Mouse (Mus musculus): ENCODE measurements around the gene Igfbp2.
A peak's percentile ranks its signal among the peaks of the same experiment; 100 is the strongest.

The Igfbp2 gene

DNA sequence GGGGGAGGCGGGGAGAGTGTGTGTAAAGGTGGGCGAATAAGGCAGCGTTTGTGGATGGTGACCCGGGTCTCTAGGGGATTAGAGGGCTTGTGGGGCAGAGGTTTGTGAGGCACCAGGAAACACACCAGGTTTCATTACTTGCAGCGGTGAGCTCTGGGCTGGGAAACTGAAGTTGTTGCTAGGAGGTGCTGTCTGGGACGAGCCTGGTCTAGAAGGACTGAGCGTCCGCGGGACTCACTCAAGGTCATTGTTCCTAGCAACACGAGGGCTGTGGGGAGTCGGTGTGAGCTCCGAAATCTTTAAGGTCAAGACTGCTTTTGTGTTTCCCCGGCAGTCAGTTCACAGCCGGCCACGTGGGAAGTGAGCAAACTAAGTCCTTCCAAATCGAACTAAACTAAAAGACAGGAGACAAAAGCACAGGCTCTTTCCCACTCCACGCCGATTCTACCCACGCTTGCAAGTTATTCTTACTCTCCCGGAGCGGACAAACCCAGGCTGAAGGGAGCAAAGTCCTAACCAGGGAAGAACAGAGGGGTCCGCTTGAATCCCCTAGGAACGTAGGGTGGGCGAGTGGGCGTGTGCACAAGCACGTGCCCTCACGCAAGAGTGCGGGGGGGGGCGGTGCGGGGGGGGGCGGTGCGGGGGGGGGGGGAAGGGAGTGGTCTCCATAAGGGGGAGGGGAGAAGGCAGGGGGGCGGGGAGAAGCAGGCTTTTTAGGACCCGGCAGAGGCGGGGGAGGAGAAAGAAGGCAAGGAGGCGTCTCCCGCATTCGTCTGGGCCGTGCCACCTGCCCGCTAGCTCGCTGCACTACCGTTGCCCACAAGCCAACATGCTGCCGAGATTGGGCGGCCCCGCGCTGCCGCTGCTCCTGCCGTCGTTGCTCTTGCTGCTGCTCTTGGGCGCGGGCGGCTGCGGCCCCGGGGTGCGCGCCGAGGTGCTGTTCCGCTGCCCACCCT is at the start of gene Igfbp2:
TSS of gene Igfbp2 (plus strand) at position 753 of the 956 bp plus-strand sequence.
- peak; percentile 97 for DNase-seq (ENCODE audit: low read depth, low spot score)

DNA sequence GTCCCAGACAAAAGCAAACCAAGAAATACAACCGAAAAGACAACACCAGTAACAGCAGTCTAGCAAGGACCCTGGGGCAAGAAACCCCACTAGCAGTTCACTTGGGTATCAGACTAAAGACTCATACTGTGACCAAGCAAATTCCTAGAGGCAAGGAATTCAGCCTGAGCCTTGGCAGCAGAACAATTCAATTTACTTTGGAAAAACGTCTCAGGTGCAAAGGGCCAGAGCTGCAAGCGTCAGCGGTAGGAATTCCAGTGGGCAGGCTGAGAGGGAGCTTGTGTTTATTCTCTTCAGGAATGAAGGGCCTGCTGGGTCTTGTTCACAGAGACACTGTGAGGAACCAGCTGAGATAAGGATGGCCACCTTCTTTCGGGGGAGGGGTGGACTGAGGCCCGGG is 45.5 kb upstream of the Igfbp2 start:
- peak; percentile 90 for DNase-seq (ENCODE audit: low read depth, low spot score)

DNA sequence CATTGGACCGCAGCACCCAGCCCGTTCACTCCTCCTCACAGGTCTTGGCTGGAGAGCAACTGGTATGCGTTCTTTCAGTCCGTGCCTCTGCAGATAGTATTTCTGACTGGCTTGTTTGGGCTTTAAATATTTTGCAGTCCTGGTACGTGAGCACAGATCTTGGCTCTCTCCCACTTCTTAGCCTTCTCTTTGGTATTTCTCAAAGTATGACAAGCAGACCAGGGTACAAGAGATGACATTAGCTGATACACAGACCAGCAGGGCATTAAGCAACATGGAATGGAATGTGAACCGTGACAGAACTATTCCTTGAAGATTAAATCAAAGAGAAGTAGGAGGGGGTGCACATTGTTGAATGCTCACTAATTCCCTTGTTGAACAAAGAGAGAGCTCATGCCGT is 43.6 kb upstream of the Igfbp2 start:
- no peak for DNase-seq (ENCODE audit: low read depth, low spot score)

DNA sequence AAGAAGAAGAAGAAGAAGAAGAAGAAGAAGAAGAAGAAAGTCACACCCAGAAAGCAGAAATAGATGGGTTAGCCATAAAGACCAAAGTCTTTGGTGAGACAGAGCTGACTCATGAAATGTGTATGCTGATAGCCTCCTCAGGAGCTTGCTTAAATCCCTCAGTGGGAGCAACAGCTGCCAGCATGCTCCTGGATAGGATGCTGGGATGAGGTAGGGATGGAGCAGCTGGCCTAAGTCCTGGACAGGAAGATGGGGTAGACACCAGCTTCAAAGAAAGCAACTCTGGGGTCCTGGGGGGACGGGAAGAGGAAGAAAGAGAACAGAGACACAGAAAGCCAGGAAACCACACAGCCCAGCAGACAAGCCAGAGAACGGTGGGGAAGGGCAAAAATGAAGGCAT is 41.0 kb upstream of the Igfbp2 start:
- DNase-seq (ENCODE audit: low read depth, low spot score) = no peak

DNA sequence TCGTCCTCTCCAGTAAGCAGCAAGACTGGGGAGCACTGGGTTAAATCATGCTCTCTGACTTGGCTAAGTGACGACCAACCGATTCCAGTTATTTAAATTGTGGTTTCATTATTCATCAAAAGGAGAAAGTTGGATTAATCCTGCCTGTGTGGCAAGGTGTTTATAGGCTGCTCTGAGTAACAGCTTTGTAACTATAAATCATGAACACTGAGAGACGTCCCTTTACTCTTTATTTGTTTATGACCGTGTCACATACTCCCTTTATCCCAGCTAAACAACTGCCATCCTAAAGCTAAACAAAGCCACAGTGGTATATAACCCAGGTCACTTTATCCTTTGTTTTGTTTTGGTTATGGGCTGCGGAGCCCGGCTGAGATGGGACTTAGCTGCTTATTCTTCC is 40.3 kb upstream of the Igfbp2 start:
- no peak for DNase-seq (ENCODE audit: low read depth, low spot score)

DNA sequence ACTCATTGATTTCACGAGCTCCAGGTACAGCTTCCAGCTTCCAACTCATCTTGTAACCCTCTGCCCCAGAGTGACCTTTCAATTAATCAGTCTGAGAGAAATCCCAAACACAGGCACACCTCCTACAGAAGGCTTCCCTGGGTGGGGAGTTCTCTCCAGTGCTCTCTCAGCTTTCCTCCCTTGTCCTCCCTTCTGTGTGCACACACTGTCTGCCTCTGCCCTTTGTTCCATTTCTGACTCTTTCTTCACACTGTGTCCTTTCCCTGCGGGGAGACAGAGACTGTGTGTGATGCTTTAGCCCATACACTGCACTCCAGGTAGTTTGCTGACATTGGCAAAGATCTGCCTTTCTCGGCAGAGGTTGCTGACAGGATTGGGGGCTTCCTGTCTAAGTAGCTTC is 33.6 kb upstream of the Igfbp2 start:
- DNase-seq (ENCODE audit: low read depth, low spot score) = peak; percentile 39

DNA sequence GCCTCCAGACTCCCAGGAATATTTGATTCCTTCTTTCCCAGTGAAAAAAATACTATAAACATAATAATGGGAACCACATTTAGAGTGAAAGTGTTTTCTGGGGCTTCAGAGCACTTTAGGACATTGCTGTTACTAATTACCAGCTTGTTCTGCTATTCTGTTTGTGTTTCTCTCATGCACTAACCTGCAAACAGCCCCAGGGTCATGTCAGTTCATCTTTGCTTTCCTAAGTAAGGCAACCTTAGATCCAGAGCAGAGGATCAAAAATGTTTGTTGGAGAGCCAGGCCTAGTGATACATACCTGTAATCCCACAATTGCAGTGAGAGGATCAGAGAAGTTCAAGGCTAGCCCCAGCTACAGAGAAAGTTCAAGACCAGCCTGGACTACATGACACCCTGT is 32.6 kb upstream of the Igfbp2 start:
- DNase-seq (ENCODE audit: low read depth, low spot score) = no peak

DNA sequence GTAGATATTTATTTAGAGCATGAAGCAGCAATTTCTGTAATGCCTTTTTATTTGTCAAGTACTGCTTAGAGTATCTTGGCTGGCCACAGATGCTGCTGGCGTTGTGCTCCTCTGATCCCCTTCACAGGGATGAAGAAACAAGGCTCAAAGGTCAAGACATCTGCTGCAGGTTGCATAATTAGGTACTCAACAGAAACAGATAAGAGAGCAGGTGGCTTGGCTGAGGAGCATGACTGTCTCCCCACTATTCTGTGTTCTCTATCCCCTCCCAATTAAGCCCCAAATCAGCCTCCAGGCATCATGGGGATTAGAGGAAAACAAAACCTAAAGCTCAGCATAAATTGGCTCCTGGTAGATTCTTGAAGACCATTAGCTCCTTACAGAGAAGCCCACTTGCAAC is 32.0 kb upstream of the Igfbp2 start:
- no peak for DNase-seq (ENCODE audit: low read depth, low spot score)

DNA sequence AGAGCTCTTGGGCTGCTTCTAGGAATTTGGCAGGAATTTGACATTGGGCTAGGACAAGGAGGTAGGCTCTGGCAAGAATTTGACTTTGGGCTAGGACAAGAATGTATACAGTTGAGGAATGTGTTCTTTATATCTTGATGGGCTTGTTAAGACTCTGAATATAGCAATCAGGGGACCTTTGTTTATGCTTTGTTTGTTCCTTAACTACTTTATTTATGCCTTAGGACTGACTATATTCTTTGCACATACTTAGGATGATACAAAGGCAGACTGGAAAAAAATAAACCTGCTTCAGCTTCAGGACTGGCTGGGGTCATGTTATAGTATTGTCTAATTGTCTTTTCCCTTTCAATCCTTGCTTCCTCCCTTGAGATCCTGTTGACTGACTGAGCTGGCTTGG is 31.1 kb upstream of the Igfbp2 start:
- peak; percentile 95 for DNase-seq (ENCODE audit: low read depth, low spot score)

DNA sequence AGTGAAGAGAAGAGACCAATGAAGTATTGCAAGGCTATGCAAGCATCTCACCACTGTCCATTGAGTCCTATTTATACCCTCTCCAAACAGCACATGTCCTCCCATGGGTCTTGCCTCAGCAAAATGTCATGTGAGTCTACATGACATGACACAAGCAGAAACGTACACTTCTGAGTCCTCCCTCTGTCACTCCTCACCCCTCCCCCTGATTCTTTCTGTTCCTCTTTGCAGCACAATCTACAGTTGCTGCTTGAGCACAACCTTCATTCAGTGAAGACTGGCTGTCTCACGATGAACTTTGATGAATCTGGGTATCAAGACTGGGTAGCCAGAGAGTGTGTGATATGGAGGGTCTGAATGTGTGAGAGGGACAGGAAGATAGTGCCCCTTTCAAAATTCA is 28.2 kb upstream of the Igfbp2 start:
- no peak for DNase-seq (ENCODE audit: low read depth, low spot score)

DNA sequence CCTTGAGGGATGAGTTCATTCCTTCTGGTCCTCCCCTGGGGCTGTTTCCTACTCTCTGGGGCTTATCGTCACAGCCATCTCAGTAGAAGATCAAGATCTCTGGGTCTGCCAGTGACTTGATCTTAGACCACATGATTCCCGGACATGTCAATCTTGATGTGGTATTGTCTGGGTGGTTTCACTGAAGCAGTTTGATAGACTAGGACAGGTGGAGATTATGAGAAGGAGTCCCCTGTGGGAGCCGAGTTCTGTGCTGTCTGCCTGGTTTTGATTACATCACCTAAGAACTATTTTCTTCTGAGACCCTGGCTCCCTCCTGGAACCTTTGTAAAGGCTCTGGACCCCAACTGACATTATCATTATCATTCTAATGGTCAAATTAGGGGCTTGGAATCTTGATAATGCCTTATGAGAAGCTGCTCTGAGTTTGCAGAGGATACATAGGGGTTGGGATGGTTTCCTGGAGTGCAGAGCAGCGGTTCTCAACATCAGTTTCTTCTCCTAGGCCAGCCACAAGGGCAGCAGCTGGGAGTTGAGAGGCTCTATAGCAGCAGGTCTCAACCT is 27.1 kb upstream of the Igfbp2 start:
- peak; percentile 95 for DNase-seq (ENCODE audit: low read depth, low spot score)

DNA sequence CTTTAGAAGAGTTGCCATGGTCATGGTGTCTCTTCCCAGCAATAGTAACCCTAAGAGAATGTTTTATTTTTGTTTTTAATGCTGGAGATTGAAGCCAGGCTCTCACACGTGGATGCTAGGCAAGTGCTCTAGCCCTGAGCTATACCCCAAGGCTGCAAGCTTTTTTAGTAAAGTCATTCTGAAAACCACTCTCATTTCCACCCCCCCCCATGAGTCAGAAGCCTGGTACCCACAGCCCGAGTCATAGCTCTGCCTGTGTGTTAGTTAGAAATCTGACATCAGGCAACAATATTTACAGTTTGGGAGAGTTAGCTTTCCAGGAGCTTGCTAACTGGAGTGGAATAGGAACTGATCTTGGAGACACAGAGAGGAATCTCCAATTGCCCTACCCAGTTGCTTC is 25.9 kb upstream of the Igfbp2 start:
- DNase-seq (ENCODE audit: low read depth, low spot score) = no peak

DNA sequence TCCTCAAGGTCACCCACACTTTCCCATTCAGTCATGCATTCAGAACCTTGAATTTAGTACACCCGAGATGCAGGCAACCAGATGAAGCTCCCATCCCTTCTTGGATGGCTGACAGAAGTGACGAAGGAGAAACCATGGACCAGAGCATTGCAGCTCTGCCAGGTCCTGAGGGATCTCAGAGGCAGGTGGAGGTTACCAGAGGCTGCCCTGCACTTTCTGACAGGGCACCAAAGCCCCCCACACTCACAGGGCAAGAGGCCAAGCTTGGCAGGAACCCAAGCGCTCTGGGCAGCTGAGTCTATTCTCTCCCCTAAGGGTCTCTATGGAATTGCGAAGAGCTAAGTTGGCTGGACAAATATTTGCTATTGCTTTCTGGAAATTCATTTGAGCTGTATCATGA is 20.3 kb upstream of the Igfbp2 start:
- no peak for DNase-seq (ENCODE audit: low read depth, low spot score)

DNA sequence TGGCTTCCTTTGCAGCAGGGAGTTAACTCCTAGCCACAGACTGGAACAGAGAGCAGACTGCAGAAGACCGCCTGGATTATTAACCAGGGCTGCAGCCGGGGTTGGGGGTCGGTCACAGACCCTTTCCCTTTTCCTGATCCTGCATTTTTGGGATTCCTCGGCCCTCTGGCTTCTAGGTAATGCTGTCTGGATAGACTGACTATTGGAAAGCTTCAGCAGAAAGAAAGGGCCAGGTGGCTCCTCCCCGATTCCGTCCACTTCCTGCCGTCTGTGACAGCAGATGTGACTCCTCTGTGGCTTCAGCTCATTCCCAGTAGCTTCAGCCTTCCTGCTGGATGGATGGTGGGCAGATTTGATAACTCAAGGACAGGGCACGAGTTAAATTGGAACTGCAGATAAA is 19.3 kb upstream of the Igfbp2 start:
- DNase-seq (ENCODE audit: low read depth, low spot score) = peak; percentile 88

DNA sequence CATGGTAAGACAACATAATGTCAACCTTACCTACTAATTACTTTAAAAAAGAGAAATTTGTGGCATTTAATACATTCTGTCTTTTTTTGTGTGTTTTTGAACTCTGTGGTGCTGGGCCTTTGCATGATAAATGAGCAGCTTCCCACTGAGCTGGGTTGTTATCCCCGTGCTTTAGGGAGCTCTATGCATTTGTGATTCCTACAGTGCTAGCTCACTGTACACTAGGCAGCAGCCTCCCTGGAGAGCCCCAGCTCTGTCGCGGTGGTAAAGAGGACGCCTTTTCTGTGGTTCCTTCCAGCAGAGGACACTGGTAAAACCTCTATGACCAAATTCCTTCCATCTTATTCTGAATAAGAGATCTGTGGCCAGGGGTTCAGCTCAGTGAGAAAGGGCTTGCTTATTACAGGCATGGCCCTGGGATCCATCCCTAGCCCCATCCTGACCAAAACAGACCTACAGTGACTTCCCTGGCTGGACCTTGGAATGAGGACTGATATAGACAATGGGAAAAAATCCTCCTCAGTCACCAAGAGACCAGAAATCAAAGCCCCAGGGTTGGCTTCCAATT is 18.7 kb upstream of the Igfbp2 start:
- DNase-seq (ENCODE audit: low read depth, low spot score) = peak; percentile 74

DNA sequence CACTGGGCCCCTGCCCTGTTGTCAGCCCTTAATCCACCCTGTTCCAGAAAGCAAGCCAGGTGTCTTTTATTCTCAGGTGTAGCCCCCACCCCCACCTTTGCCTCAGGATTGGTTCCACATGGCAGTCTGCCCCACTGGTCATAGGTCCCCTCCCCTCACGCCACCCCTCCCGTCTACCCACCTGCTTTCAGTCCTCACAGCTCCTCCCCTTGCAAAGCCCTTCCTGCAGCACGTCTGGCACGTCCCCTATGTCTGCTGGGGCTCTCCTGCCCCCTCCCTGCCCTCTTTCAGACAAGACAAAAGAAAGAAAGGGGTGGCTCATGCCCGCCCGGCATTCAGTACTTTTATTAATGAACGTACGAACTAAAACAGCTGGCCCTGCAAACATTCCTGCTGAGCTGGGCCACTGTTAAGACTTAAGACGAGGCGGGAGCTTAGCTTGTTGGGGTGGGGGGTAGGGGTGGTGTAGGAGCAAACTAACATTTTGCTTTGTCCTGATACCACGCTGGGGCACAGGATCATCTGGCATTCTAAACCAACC is 18.2 kb upstream of the Igfbp2 start:
- DNase-seq (ENCODE audit: low read depth, low spot score) = peak; percentile 95

DNA sequence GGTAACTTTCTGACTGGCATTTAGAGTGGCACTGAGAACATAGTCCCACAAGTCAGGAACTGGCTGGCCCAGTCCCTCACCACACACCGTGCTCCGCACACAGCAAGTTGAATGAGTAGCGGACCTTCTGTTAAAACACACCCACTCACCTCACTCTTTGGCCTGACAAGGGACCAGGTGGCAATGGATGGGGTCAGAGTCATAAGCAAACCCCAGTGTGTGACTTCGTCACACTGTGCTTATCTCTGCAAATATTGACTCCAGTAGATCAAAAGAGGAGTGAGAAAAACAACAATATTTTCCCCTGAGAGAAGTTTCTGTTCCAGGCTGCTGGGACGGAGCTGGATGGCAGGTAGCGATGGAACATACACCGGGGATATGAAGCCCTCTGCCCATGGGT is 15.0 kb upstream of the Igfbp2 start:
- no peak for DNase-seq (ENCODE audit: low read depth, low spot score)

DNA sequence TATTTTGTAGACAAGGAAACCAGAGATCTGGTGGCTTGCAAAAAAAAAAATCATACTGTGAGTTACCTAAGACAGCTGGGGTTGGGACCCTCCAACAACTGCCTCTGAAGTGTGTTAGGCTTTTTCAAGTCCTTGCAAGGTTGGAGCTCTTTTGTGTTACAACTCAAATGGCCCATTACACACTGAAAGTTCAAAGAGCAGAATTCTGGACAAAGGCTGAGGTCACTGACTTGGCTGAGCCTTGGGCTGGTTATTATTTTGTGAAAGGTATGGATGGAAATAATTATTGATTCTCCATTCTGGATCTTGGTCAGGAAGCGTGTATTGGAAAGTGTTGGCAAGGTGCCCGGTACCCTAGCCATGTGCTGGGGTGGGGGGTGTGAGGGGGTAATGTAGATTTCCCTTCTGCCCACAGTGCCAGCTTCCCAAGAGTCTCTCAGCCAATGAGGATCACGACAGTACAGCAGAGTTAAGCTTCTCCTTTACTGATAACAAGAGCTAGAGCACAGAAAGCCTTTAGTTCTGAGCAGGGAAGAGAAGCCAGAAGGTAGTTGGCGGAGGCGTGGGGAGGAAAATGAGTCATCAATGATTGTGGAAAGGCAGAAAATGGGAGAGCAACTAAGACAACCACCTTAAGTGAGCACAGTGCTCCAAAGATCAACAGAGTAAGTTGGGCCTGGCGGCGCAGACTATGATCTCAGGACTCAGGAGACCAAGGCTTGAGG is 14.2 kb upstream of the Igfbp2 start:
- no peak for DNase-seq (ENCODE audit: low read depth, low spot score)

DNA sequence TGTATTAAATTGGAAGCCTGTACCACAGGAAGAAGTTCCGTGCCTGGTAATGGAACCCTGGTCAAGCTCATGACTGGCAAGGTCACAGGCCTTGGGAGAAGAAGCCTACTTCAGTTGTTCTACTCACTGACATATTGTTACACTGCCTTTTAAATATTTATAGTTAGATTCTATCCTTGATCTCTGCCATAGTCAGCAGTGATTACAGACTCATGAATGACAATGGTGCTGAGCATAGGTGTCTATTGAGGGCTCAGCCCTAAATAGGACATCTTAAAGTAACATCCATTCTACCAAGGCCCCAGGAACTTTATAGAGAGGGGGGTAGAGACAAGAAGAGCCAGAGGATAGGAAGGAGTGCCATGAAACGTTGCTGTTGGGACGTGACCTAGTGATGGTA is 13.2 kb upstream of the Igfbp2 start:
- no peak for DNase-seq (ENCODE audit: low read depth, low spot score)

DNA sequence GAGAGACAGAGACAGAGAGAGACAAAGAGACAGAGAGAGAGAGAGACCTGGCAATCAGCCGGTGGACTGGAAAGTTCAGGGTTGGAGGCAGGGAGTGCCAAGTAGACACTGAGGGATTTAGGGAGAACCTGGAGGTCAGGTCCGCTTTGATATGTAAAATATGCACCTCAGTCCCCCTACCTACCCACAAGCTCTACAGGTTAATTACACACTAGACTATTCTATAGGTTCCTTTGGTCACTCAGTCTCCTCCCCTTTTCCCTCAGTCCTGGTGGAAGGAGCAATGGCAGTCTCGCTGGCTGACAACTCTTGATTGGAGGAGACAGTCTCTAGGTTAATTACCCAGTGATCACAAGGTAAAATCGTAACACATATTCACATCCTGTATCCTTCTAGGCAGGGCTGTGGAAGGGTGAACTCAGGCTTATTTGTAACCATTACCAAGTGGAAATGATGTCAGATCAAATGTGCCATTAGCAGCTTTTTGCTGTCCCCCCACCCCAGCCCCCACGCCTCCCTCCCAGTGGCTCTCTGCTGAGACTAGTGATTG is 11.1 kb upstream of the Igfbp2 start:
- peak; percentile 51 for DNase-seq (ENCODE audit: low read depth, low spot score)

DNA sequence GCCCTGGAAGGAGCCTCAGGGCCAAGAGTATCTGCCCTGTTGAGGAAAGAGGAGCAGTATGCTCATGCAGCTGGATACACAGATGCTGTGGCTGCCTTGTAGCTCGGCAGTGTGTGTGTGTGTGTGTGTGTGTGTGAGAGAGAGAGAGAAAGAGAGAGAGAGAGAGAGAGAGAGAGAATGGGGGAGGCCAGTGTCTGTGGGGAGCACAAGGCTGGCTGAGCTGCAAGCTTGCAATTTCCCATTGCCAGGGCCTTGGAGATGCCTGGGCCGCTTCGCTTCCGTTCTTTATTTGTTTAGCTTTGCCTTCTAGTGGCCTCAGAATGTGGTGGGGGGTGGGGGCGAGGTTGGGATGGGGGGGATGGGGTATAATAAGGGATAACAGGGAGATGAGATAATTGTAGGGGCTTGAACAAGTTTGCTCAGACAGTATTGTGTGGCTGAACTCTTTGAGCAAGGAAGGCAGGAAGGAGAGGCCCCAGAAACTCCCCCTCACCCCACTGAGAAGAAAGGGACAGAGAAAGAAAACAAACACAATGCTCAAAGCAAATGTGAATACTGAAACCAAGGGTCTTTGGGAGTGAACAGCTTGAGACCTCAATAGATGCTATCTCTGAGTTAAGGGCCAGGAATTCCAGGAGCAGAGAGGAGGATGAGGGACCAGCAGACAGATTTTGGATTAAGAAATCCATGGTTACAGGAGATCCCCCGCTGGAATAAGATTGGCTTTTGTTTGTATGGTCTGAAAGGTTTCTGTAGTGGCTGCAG is 10.5 kb upstream of the Igfbp2 start:
- DNase-seq (ENCODE audit: low read depth, low spot score) = peak; percentile 48
